Mouse (Mus musculus) neural tube, embryonic 11.5 days (tissue): ENCODE results near the gene Nhsl1. TPM values are rescaled to one million over a fixed set of nuclear protein-coding genes. Genes with fewer than 3 reads are reported as not detected.

Experiments used
- ATAC-seq: fragments of 200-750 bp; cut with Nextera tagmentation; 2 replicates; pipeline ENCODE4 v1.8.0; 2017; ENCODE audit warnings: moderate number of reproducible peaks, mild to moderate bottlenecking, moderate TSS enrichment, moderate library complexity; ENCODE audit not compliant: insufficient read depth, low FRiP score, low TSS enrichment
- DNase-seq: peaks from one replicate; pipeline ENCODE4 v3.0.0-alpha.2; 2015; ENCODE audit warnings: low spot score
- H3K27ac ChIP-seq: fragments of 300-500 bp; sonication (generic); 2 replicates; pipeline ENCODE4 v1.5.1; 2014; ENCODE audit warnings: low read depth, mild to moderate bottlenecking, low read length
- H3K27me3 ChIP-seq: fragments of 300-500 bp; sonication (generic); 2 replicates; pipeline ENCODE4 v1.6.1; 2014; ENCODE audit warnings: mild to moderate bottlenecking, low read length, mixed read lengths; ENCODE audit not compliant: control insufficient read depth, insufficient read depth
- H3K36me3 ChIP-seq: fragments of 300-500 bp; sonication (generic); 2 replicates; pipeline ENCODE4 v1.6.1; 2014; ENCODE audit warnings: mild to moderate bottlenecking, low read length, moderate library complexity, mixed read lengths; ENCODE audit not compliant: control insufficient read depth, insufficient read depth
- H3K4me1 ChIP-seq: fragments of 300-500 bp; sonication (generic); 2 replicates; pipeline ENCODE4 v1.6.1; 2014; ENCODE audit warnings: low read length, mixed read lengths; ENCODE audit not compliant: control insufficient read depth, insufficient read depth
- H3K4me2 ChIP-seq: fragments of 300-500 bp; sonication (generic); 2 replicates; pipeline ENCODE4 v1.6.1; 2014; ENCODE audit warnings: low read depth, mild to moderate bottlenecking, moderate library complexity
- H3K4me3 ChIP-seq: fragments of 300-500 bp; sonication (generic); 2 replicates; pipeline ENCODE4 v1.5.1; 2014; ENCODE audit warnings: low read depth, low read length
- H3K9ac ChIP-seq: fragments of 300-500 bp; sonication (generic); 2 replicates; pipeline ENCODE4 v1.6.1; 2014; ENCODE audit warnings: mild to moderate bottlenecking, low read length
- H3K9me3 ChIP-seq: fragments of 300-500 bp; sonication (generic); 2 replicates; pipeline ENCODE4 v1.6.1; 2016; ENCODE audit warnings: low read length; ENCODE audit not compliant: control insufficient read depth
- WGBS: fragments of 180-500 bp; shearing (Covaris S2); extraction: QIAGEN DNeasy Blood & Tissue Kit; methylation state at CpG from one replicate; pipeline ENCODE4 v1.1.7; 2014; 5-methylcytosine and 5-hydroxymethylcytosine counted together
- polyA plus RNA-seq: library from polyadenylated mRNA; unstranded; fragments of >200 nt; fragmentation: Nextera tagmentation; extraction: Ambion mirVana; gene quantifications from 2 replicates; pipeline ENCODE4 v1.2.1, GENCODE M21; 2014

Nhsl1 gene
- polyA plus RNA-seq, 1 experiment from 2014 or later, result 19.6 TPM

- no peaks in the 10 kb centered on the region for H3K9me3 ChIP-seq
- no peak overlapping the region for H3K9ac ChIP-seq
- no peaks in the 10 kb centered on the region for H3K36me3 ChIP-seq
- no peak overlapping the region for H3K4me2 ChIP-seq
- no peaks in the 10 kb centered on the region for H3K27me3 ChIP-seq
- ATAC-seq, result no peak
- H3K4me3 ChIP-seq, result no peak overlapping the region
- DNase-seq, result no peak
- WGBS, result 57% methylated on average over 10 of the region's 10 CpGs
- peaks cover 5% of the 10 kb centered on the region; the same call in 1 of the 2 replicates for H3K4me1 ChIP-seq
- H3K27ac ChIP-seq, result no peak overlapping the region
These were observed 186.9 kb downstream of the Nhsl1 start for GRCm38 (mm10) chr10:18505690-18506089.

DNA sequence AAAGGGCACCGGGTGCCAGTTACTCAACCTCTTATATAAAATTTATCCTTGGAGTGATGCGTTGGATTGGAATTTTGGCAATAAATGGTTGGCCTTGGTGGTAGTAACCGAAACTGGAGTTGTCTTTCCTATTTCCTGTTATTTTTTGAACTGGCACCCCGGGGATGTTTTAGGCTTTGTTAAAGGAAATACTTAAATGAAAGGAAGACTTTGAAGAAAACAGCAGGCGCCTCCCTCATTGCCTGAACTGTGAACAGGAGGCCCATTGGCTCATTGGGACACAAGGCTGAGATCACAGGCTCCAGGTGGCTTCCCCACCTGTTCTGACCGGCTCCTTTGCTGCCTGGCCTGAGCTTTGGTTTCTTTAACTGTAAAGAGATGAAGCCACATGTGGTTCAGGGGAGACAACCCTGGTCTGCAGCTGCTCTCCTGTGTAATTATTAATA is 187.7 kb downstream of the Nhsl1 start:
- no peaks in the 10 kb centered on the region for H3K9me3 ChIP-seq
- H3K4me1 ChIP-seq, result peaks cover 5% of the 10 kb centered on the region; the same call in 1 of the 2 replicates
- no peak overlapping the region for H3K4me3 ChIP-seq
- WGBS, result 47% methylated on average over 6 of the region's 6 CpGs
- H3K4me2 ChIP-seq, result no peak overlapping the region
- ATAC-seq, result no peak
- DNase-seq, result no peak
- no peak overlapping the region for H3K9ac ChIP-seq
- no peaks in the 10 kb centered on the region for H3K27me3 ChIP-seq
- H3K27ac ChIP-seq, result no peak overlapping the region
- no peaks in the 10 kb centered on the region for H3K36me3 ChIP-seq

- WGBS, result 24% methylated on average over 2 of the region's 2 CpGs
- H3K27ac ChIP-seq, result no peak overlapping the region
- no peak overlapping the region for H3K4me3 ChIP-seq
- H3K27me3 ChIP-seq, result no peaks in the 10 kb centered on the region
- no peak overlapping the region for H3K4me2 ChIP-seq
- H3K4me1 ChIP-seq, result peaks cover 5% of the 10 kb centered on the region; the same call in 1 of the 2 replicates
- DNase-seq (no peak), ATAC-seq (no peak)
- no peak overlapping the region for H3K9ac ChIP-seq
- 0 out of 2 replicates have a peak, but pooled peaks cover 2% of the 10 kb centered on the region for H3K36me3 ChIP-seq
- H3K9me3 ChIP-seq, result no peaks in the 10 kb centered on the region
These were observed 189.2 kb downstream of the Nhsl1 start for GRCm38 (mm10) chr10:18507869-18508473.

DNA sequence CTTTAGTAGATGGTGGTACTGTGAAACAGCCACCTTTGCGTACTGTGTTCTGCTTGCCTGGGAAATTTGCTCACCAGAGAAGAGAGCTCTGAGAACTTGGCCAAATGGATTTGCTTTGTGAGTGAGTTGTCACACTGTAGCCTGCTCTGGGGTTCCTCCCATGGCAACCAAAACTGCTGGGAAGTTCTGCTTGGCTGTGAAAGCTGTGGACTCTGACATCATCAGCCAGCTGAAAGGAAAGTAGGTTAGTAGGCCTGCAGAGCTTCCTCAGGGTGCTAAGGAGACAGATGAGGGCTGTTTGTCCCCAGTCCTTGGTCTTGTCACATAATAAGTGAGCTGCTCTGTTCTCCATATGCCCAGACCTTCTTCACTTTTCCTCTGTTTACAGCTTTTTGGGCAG is 189.8 kb downstream of the Nhsl1 start:
- H3K4me1 ChIP-seq, result peaks cover 5% of the 10 kb centered on the region; the same call in 1 of the 2 replicates
- no peak overlapping the region for H3K4me2 ChIP-seq
- ATAC-seq, result no peak
- H3K9me3 ChIP-seq, result no peaks in the 10 kb centered on the region
- no peak overlapping the region for H3K27ac ChIP-seq
- no peak overlapping the region for H3K4me3 ChIP-seq
- 32% methylated on average over 1 of the region's 1 CpGs for WGBS
- DNase-seq, result no peak
- no peak overlapping the region for H3K9ac ChIP-seq
- no peaks in the 10 kb centered on the region for H3K27me3 ChIP-seq
- 0 out of 2 replicates have a peak, but pooled peaks cover 2% of the 10 kb centered on the region for H3K36me3 ChIP-seq

GRCm38 (mm10) chr10:18510663-18511062 is 191.9 kb downstream of the Nhsl1 start:
- Histone ChIP-seq H3K27ac (no peak overlapping the region), H3K27me3 (no peaks in the 10 kb centered on the region), H3K4me1 (peaks cover 5% of the 10 kb centered on the region; the same call in 1 of the 2 replicates), H3K9ac (no peak overlapping the region), H3K4me2 (no peak overlapping the region), H3K9me3 (no peaks in the 10 kb centered on the region), H3K36me3 (0 out of 2 replicates have a peak, but pooled peaks cover 2% of the 10 kb centered on the region), H3K4me3 (no peak overlapping the region)
- WGBS, result 77% methylated on average over 3 of the region's 3 CpGs
- ATAC-seq (no peak), DNase-seq (no peak)

DNA sequence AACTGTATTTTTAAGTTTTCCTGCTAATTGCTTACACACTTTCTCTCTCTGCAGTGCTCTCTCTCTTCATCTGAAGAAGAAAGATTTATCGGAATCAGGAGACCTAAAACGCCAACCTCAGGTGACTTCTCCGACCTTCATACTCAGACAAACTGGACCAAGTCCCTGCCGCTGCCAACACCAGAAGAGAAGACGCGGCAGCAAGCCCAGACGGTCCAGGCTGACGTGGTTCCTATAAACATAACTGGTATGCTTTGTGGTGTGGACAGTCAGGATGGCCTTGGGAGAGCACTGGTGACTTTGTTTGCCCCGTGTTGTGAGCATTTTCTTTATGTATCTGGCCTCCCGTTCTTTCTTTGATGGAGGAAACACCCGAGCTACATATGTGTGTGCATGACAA is 192.7 kb downstream of the Nhsl1 start:
- WGBS, result 90% methylated on average over 11 of the region's 11 CpGs
- no peaks in the 10 kb centered on the region for H3K9me3 ChIP-seq
- no peak overlapping the region for H3K27ac ChIP-seq

DNA sequence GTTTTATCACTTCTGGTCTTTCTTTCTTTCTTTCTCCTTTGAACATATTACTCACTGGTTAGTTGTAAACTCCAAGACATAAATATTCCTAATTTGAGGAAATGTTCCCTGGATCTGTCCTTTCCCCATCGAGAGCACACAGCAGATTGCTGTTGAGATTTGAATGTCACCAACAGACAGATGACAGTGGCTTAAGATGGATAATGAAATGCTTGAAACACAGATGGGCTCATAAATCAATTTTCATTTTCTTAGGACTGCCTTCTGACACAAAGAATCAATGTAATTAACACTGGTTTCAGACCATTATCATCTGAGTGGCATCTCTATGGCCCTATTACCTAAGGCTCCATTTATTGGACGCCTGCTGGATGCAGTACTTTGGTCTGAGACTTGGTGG is 203.8 kb downstream of the Nhsl1 start:
- Histone ChIP-seq H3K4me2 (no peak overlapping the region), H3K36me3 (peaks cover 7% of the 10 kb centered on the region), H3K4me3 (no peak overlapping the region), H3K27me3 (no peaks in the 10 kb centered on the region), H3K9me3 (no peaks in the 10 kb centered on the region), H3K27ac (no peak overlapping the region), H3K9ac (no peak overlapping the region), H3K4me1 (no peaks in the 10 kb centered on the region)
- ATAC-seq (no peak), DNase-seq (no peak)
- WGBS, result 70% methylated on average over 2 of the region's 2 CpGs

More for the DNA sequence above, 192.7 kb downstream of the Nhsl1 start:
- no peaks in the 10 kb centered on the region for H3K27me3 ChIP-seq
- ATAC-seq, result no peak
- H3K4me3 ChIP-seq, result no peak overlapping the region
- H3K9ac ChIP-seq, result no peak overlapping the region
- H3K4me1 ChIP-seq, result peaks cover 4% of the 10 kb centered on the region; the same call in 1 of the 2 replicates
- no peak for DNase-seq
- H3K36me3 ChIP-seq, result 0 out of 2 replicates have a peak, but pooled peaks cover 2% of the 10 kb centered on the region
- H3K4me2 ChIP-seq, result no peak overlapping the region

GRCm38 (mm10) chr10:18525311-18525710 is 206.5 kb downstream of the Nhsl1 start:
- H3K4me3 ChIP-seq, result no peak overlapping the region
- no peaks in the 10 kb centered on the region for H3K27me3 ChIP-seq
- ATAC-seq (no peak), DNase-seq (no peak)
- peaks cover 7% of the 10 kb centered on the region for H3K36me3 ChIP-seq
- no peaks in the 10 kb centered on the region for H3K4me1 ChIP-seq
- H3K27ac ChIP-seq, result no peak overlapping the region
- H3K9ac ChIP-seq, result no peak overlapping the region
- H3K4me2 ChIP-seq, result no peak overlapping the region
- WGBS, result 88% methylated on average over 15 of the region's 15 CpGs
- no peaks in the 10 kb centered on the region for H3K9me3 ChIP-seq

- Histone ChIP-seq H3K4me2 (no peak overlapping the region), H3K36me3 (peaks cover 7% of the 10 kb centered on the region), H3K27me3 (no peaks in the 10 kb centered on the region), H3K9ac (no peak overlapping the region), H3K4me1 (no peaks in the 10 kb centered on the region), H3K27ac (no peak overlapping the region), H3K4me3 (no peak overlapping the region), H3K9me3 (no peaks in the 10 kb centered on the region)
- 64% methylated on average over 9 of the region's 9 CpGs for WGBS
- DNase-seq (no peak), ATAC-seq (no peak)
These were observed 206.9 kb downstream of the Nhsl1 start for GRCm38 (mm10) chr10:18525726-18526125.
